Comparison of ENCODE assay signal across 10 mouse cellular contexts in the genomic region with DNA sequence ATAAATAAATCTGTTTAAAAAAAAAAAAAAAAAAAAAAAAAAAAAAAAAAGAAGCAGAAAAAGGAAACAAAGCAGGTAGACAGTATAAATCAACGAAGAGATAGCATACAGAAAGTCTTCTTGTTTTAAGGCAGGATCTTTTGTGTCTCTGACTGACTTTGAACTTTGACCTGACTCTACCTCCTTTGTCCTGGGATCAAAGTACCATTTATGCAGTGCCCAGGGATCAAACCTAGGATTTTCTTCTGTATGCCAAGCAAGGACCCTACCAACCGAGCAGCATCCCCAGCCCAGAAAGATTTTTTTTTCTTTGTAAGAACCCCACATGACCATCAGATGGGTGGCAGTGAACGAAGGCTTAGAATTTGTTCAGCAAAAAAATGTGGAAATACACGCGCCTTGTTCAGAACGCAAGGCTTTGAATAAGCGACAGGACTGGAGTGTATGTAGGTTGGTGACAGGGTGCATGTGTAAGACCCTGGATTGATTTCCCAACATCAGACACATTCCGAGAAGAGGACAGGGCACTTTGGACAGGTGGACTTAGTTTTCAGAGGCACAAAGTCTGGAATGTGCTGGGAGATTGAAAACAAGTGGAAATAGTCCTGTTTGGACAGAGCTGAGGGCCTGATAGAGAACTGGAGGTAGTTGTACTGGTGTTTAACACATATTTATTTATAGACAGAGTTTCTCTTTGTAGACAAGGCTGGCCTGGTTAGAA. TPM values are rescaled to one million over a fixed set of nuclear protein-coding genes. Genes with fewer than 3 reads are reported as not detected.
DNase-seq lines count a peak whose midpoint lies in the region; ATAC-seq and TF ChIP-seq lines count a peak whose summit lies in the region.
"Had no signal": no experiment of that assay in that cellular context is flagged by ENCODE, and none has a peak within 500 bp of the region (broad histone marks: within the 10 kb centered on the region; RNA-seq: fewer than 3 reads in every experiment).

No protein-coding gene starts in this region.

- no peaks in the 10 kb centered on the region for H3K36me3 ChIP-seq in heart, embryonic 15.5 days
- H3K36me3 ChIP-seq in midbrain, embryonic 10.5 days: peaks cover 3% of the 10 kb centered on the region
- H3K36me3 ChIP-seq in midbrain, embryonic 16.5 days (ENCODE audit: control insufficient read depth, insufficient read depth, low read length): no peaks in the 10 kb centered on the region
- H3K36me3 ChIP-seq in limb, embryonic 14.5 days (ENCODE audit: control insufficient read depth, insufficient read depth, low read length): peaks cover 2% of the 10 kb centered on the region; the same call in 1 of the 2 replicates
- H3K36me3 ChIP-seq in neural tube, embryonic 15.5 days: no peaks in the 10 kb centered on the region

- no peak overlapping the region for H3K9ac ChIP-seq in heart, embryonic 15.5 days
- no peak overlapping the region for H3K9ac ChIP-seq in midbrain, embryonic 16.5 days (ENCODE audit: low read depth, low read length)
- no peak overlapping the region for H3K9ac ChIP-seq in limb, embryonic 14.5 days (ENCODE audit: low read depth, low read length, severe bottlenecking)
- H3K9ac ChIP-seq in neural tube, embryonic 15.5 days (replicated peaks): no peak overlapping the region

- peak overlapping the region; percentile 86 for H3K27ac ChIP-seq in heart, embryonic 15.5 days
- H3K27ac ChIP-seq in midbrain, embryonic 10.5 days (replicated peaks): peak overlapping the region; percentile 98
- H3K27ac ChIP-seq in midbrain, embryonic 16.5 days (ENCODE audit: low read length): no peak overlapping the region
- no peak overlapping the region for H3K27ac ChIP-seq in limb, embryonic 14.5 days (replicated peaks; ENCODE audit: low read depth, low read length)
- no peak overlapping the region for H3K27ac ChIP-seq in neural tube, embryonic 15.5 days (replicated peaks)

- H3K4me1 ChIP-seq in heart, embryonic 15.5 days (replicated peaks): peaks cover 17% of the 10 kb centered on the region
- peaks cover 45% of the 10 kb centered on the region for H3K4me1 ChIP-seq in midbrain, embryonic 10.5 days
- peaks cover 17% of the 10 kb centered on the region for H3K4me1 ChIP-seq in midbrain, embryonic 16.5 days (ENCODE audit: control insufficient read depth, insufficient read depth, low read length)
- peaks cover 11% of the 10 kb centered on the region for H3K4me1 ChIP-seq in limb, embryonic 14.5 days (ENCODE audit: control insufficient read depth, insufficient read depth, low read length)
- H3K4me1 ChIP-seq in neural tube, embryonic 15.5 days: peaks cover 30% of the 10 kb centered on the region

- no peaks in the 10 kb centered on the region for H3K9me3 ChIP-seq in heart, embryonic 15.5 days (replicated peaks)
- H3K9me3 ChIP-seq in midbrain, embryonic 10.5 days (replicated peaks): no peaks in the 10 kb centered on the region
- no peaks in the 10 kb centered on the region for H3K9me3 ChIP-seq in midbrain, embryonic 16.5 days (replicated peaks; ENCODE audit: control insufficient read depth, low read length, poor library complexity, severe bottlenecking)
- H3K9me3 ChIP-seq in limb, embryonic 14.5 days (ENCODE audit: control insufficient read depth, low read length): no peaks in the 10 kb centered on the region
- no peaks in the 10 kb centered on the region for H3K9me3 ChIP-seq in neural tube, embryonic 15.5 days (replicated peaks)
- H3K9me3 ChIP-seq: G1E had no signal

- ATAC-seq in heart, embryonic 15.5 days (replicated peaks; ENCODE audit: insufficient number of reproducible peaks, insufficient read depth, low FRiP score, low read depth): no peak
- ATAC-seq in midbrain, embryonic 16.5 days: no peak
- ATAC-seq in limb, embryonic 14.5 days (ENCODE audit: low FRiP score, low read depth): no peak
- ATAC-seq in neural tube, embryonic 15.5 days (ENCODE audit: low FRiP score): no peak

- WGBS in heart, embryonic 15.5 days: 87% methylated on average over 8 of the region's 8 CpGs
- 69% methylated on average over 8 of the region's 8 CpGs for WGBS in midbrain, embryonic 10.5 days
- 69% methylated on average over 8 of the region's 8 CpGs for WGBS in midbrain, embryonic 16.5 days
- 80% methylated on average over 8 of the region's 8 CpGs for WGBS in limb, embryonic 14.5 days
- WGBS in neural tube, embryonic 15.5 days: 80% methylated on average over 8 of the region's 8 CpGs

- H3K27me3 ChIP-seq in heart, embryonic 15.5 days: no peaks in the 10 kb centered on the region
- H3K27me3 ChIP-seq in midbrain, embryonic 10.5 days (ENCODE audit: low read depth, poor library complexity, severe bottlenecking): no peaks in the 10 kb centered on the region
- no peaks in the 10 kb centered on the region for H3K27me3 ChIP-seq in midbrain, embryonic 16.5 days (ENCODE audit: control insufficient read depth, insufficient read depth, low read depth, low read length)
- no peaks in the 10 kb centered on the region for H3K27me3 ChIP-seq in limb, embryonic 14.5 days (ENCODE audit: control insufficient read depth, insufficient read depth, low read length)
- no peaks in the 10 kb centered on the region for H3K27me3 ChIP-seq in neural tube, embryonic 15.5 days (replicated peaks)

- H3K4me2 ChIP-seq in heart, embryonic 15.5 days: peak overlapping the region; percentile 84; the same call in 1 of the 2 replicates
- H3K4me2 ChIP-seq in midbrain, embryonic 16.5 days (ENCODE audit: low read length): no peak overlapping the region; the same call in 1 of the 2 replicates
- H3K4me2 ChIP-seq in limb, embryonic 14.5 days (replicated peaks; ENCODE audit: low read depth, low read length, severe bottlenecking): peak overlapping the region; percentile 93; the same call in 1 of the 2 replicates
- peak overlapping the region; percentile 74 for H3K4me2 ChIP-seq in neural tube, embryonic 15.5 days

- DNase-seq in heart, adult 9 months (ENCODE audit: low spot score in 2 of 2): no peak
- DNase-seq in midbrain, embryonic 10.5 days (ENCODE audit: low spot score): no peak
- DNase-seq in limb, embryonic 14.5 days (ENCODE audit: low spot score): no peak
- no peak for DNase-seq in ovary, postnatal 10 days (ENCODE audit: low spot score)
- no peak for DNase-seq in thymus, adult 18-20 months
- DNase-seq: layer of hippocampus, postnatal 36 days had no signal

- no peak for TF ChIP-seq POLR2A in limb, embryonic 14.5 days (IDR thresholded peaks at IDR 0.05; ENCODE audit: borderline replicate concordance, extremely low read depth, insufficient read depth, insufficient read length)

- H3K4me3 ChIP-seq in heart, embryonic 15.5 days: no peak overlapping the region
- H3K4me3 ChIP-seq in midbrain, embryonic 10.5 days: peak overlapping the region; percentile 80; the same call in 1 of the 2 replicates
- no peak overlapping the region for H3K4me3 ChIP-seq in midbrain, embryonic 16.5 days (ENCODE audit: low read depth, low read length)
- no peak overlapping the region for H3K4me3 ChIP-seq in limb, embryonic 14.5 days (replicated peaks; ENCODE audit: low read length)
- no peak overlapping the region for H3K4me3 ChIP-seq in neural tube, embryonic 15.5 days (replicated peaks)

RNA-seq across cellular contexts. Expression of a gene that starts 2.1 kb away (rescaled TPM):
- polyA plus RNA-seq in heart, embryonic 15.5 days (2015; fragmentation: Nextera tagmentation; extraction: Ambion mirVana): 17.9 and 18.2 TPM in 2 replicates
- polyA plus RNA-seq in midbrain, embryonic 10.5 days (2016; fragmentation: Nextera tagmentation; extraction: Ambion mirVana): 27.2 and 33.8 TPM in 2 replicates
- polyA plus RNA-seq in midbrain, embryonic 16.5 days (2015; fragmentation: Nextera tagmentation; extraction: Ambion mirVana): 7.3 and 7.6 TPM in 2 replicates
- 18.4 and 23.3 TPM in 2 replicates for polyA plus RNA-seq in limb, embryonic 14.5 days (2012; rRNA removed)
- polyA plus RNA-seq in limb, embryonic 14.5 days (2014; fragmentation: Nextera tagmentation; extraction: Ambion mirVana): 15.7 TPM in 2 replicates
- polyA plus RNA-seq in neural tube, embryonic 15.5 days (2015; fragmentation: Nextera tagmentation; extraction: Ambion mirVana): 9.0 and 15.8 TPM in 2 replicates

Comparison
In these comparisons a context has a peak if more than half of its experiments do, and no peak if none do; other contexts are left out.
1. H3K27ac ChIP-seq: peak in heart, embryonic 15.5 days (single experiment) and midbrain, embryonic 10.5 days (single experiment); none in midbrain, embryonic 16.5 days (single experiment), limb, embryonic 14.5 days (single experiment) and neural tube, embryonic 15.5 days (single experiment).